Mouse (Mus musculus): ENCODE measurements at regions not wholly inside any gene's neighbourhood (a gene's known extent, or its start where the extent isn't known, plus 50 kb on each side); places are given as distances from the start of the nearest gene placed in this dataset.
A peak's percentile ranks its signal among the peaks of the same experiment; 100 is the strongest.

- DNase-seq, result peak; percentile 50
These were observed 123.2 kb upstream of the Plekha5 start for GRCm38 (mm10) chr6:140300470-140301145.

GRCm38 (mm10) chr6:140299653-140300052 lies 124.2 kb upstream of the Plekha5 start:
- no peak for DNase-seq

GRCm38 (mm10) chr6:140297969-140298554 lies 125.8 kb upstream of the Plekha5 start:
- no peak for DNase-seq

- DNase-seq, result no peak
These were observed 126.3 kb upstream of the Plekha5 start for GRCm38 (mm10) chr6:140297561-140297960.

GRCm38 (mm10) chr6:140290109-140290508 lies 133.7 kb upstream of the Plekha5 start:
- DNase-seq, result no peak

GRCm38 (mm10) chr6:140288799-140289198 lies 135.1 kb upstream of the Plekha5 start:
- no peak for DNase-seq

GRCm38 (mm10) chr6:140282285-140282577 lies 141.6 kb upstream of the Plekha5 start:
- no peak for DNase-seq

GRCm38 (mm10) chr6:140281488-140282284 lies 142.2 kb upstream of the Plekha5 start:
- DNase-seq, result no peak

- DNase-seq, result no peak
These were observed 142.9 kb upstream of the Plekha5 start for GRCm38 (mm10) chr6:140280817-140281475.

GRCm38 (mm10) chr6:140279736-140280370 lies 144.0 kb upstream of the Plekha5 start:
- no peak for DNase-seq

GRCm38 (mm10) chr6:140278750-140279149 lies 145.1 kb upstream of the Plekha5 start:
- no peak for DNase-seq

GRCm38 (mm10) chr6:140270592-140270991 lies 153.3 kb upstream of the Plekha5 start:
- no peak for DNase-seq

- no peak for DNase-seq
These were observed 155.4 kb upstream of the Plekha5 start for GRCm38 (mm10) chr6:140268315-140269070.

GRCm38 (mm10) chr6:140263920-140264319 lies 159.9 kb upstream of the Plekha5 start:
- DNase-seq, result no peak

- no peak for DNase-seq
These were observed 162.0 kb upstream of the Plekha5 start for GRCm38 (mm10) chr6:140261813-140262212.

- no peak for DNase-seq
These were observed 165.1 kb upstream of the Plekha5 start for GRCm38 (mm10) chr6:140258761-140259160.

GRCm38 (mm10) chr6:140258101-140258500 lies 165.8 kb upstream of the Plekha5 start:
- DNase-seq, result no peak

GRCm38 (mm10) chr6:140251527-140251926 lies 172.3 kb upstream of the Plekha5 start:
- no peak for DNase-seq

- no peak for DNase-seq
These were observed 180.3 kb upstream of the Plekha5 start for GRCm38 (mm10) chr6:140243411-140244151.

GRCm38 (mm10) chr6:140239356-140239755 lies 184.5 kb upstream of the Plekha5 start:
- DNase-seq, result no peak

GRCm38 (mm10) chr6:140231537-140231936 lies 190.3 kb upstream of the Plcz1 start:
- no peak for DNase-seq
